Mouse (Mus musculus): ENCODE data around the gene Dmrtc2.
"Not testable (repeated sequence)": the region's sequence is repeated elsewhere in the genome, so short reads cannot be mapped to it uniquely, and the experiment has no call there.

Dmrtc2 gene

DNA sequence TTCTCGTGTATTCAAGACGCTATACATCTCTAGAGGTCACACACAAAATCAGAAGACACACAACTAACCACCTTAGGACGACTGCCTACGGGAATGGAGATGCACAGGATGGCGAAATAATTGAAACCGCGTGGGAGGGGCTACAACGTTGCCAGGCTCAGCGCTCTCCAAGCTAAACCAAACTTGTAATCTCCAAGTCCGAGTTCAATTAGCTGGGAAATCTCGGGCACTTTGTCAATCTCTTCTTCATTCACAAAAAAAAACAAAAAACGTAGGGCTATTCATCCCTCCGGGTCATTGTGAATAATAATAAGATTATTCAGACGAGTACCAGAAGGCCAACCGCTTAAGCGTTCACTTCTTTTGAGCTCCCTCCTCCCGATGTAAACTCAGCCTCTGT, 777 bp upstream of the Dmrtc2 start:
- in situ Hi-C loops (cut with MboI): no loop called here

DNA sequence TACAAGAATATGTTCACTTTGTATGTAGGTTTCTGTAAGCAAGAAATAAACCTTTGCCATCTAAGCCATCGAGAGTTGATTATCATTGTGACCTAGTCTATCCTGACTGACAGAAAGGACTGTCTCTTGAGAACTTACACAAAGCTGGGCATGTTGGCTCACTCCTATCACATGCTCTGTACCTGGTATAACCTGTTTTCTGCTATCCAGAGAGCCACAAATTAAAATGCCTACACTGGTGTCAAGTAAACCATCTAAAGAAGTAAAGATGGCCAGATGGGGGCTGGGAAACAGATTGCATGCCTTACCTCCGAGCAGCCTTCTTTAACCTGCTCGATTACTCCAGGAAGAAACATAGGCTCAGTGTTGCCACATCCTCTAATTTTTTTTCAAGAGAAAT, 7.7 kb downstream of the Dmrtc2 start:
- in situ Hi-C loops (cut with MboI): no loop called here

DNA sequence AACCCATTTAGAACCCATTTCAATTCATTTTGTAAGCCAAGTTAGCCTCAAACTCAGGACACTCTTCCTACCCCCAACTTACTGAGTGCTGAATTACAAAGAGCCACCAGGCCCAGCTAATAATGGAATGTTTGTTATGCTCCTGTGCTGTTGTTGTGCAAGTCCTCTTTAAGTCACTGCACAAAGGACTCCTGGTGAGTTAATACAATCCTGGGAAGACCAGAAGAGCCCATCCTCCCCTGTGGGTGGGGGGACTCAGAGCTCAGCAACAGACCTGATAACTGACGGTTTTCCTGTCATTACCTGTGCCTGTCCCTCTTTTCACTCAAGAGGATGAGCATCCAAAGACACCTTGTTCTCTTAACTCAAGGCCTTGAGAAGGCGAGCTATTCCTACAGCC, 9.8 kb downstream of the Dmrtc2 start:
- in situ Hi-C loops (cut with MboI): no loop called here

DNA sequence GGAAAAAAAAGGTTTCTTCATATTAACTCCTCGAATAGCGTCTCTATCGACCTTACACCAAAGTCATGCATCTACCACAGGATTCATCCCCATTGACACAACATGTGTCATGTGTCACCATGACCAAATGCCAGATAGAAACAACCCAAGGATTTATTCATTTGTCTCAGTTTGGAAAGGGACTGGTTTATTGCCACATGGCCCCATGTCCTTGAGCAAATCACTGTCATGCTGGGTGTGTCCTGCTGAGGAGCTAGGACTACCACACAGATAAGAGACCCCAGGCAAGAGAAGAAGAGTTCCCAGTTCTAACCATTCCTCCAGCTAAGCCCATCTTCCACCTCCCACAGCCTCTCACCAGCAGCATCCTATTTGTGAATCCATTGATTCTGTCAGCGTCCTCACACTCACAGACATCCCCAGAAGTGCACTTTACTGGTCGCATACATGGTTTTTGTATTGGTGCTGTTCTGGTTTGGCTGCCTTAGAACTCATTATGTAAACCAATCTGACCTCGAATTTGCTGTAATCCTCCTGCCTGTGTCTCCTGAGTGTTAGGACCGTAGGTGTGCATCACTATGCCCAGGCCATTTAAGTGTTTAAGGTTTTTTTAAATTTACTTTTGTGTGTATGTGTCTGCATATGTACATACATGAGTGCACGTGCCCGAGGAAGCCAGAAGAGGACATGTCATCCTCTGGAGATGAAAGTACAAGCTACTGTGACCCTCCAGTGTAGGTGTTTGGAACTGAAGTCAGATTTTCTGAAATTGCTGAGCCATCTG, 12.8 kb downstream of the Dmrtc2 start:
- in situ Hi-C loops (cut with MboI): no loop called here

DNA sequence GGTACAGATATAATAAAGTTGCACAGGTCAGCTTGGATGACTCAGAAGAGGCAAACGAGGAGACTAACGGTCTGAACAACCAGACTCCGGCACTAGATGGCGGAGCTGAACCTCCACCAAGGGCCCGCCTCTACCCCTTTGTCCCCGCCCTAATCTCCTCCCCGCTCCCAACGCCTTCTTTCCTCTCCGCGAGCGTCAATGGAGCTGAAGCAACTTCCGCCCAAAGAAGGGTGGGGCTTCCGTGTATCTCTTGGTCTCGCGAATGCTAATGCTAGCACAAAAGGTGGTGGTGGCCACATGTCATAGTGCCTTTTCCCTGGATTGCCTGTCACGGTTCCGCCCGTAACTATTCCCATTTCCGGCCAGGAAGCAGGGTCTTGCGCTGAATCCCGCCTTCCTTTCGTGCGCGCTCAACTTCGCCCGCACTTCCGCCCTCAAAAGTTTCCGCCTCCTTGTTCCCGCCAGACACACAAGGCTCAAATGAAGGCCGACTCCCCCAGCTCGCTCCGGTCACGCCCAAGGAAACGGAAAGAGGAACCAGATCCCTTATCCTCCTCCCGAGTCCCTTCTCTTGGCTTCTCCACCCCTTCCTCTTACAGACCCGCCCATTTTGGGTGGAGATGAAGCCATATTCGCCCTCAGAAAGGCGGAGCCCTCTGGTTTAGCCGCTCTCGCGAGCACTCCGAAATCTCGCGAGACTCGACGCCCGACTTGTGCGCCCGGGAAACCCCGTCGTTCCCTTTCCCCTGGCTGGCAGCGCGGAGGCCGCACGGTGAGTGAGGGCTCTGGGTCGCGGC, 14.2 kb downstream of the Dmrtc2 start, which contains the start of gene Rps19:
TSS of gene Rps19 (plus strand) at position 476 of the 797 bp plus-strand sequence.
- in situ Hi-C loops (cut with MboI): no loop called here

DNA sequence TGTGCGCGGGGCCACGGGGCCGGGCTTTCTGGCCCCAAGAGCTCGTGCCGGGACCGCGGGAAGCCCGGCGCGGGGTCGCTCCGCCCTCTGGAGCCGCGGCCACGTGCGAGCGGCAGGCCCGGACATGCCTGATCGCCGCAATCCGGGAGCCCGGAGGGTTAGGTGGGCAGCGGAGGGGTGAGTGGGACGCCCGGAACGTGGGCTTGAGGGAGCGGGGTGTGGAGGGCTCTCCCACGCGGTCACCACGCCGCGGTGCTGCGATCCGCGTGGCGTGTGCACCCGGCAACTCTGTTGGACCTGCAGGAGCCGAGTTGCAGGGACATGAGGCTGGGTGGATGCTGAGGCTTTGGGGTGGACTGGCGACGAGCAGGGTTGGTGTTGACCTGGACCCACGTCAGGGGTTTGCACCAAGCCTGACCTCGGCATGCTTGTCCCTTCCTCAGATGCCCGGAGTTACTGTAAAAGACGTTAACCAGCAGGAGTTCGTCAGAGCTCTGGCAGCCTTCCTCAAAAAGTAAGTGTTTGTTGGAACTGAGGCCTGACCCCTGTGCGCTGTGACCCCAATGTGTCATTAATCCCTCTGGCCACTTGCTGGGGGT, 14.9 kb downstream of the Dmrtc2 start:
- in situ Hi-C loops (cut with MboI): no loop called here

DNA sequence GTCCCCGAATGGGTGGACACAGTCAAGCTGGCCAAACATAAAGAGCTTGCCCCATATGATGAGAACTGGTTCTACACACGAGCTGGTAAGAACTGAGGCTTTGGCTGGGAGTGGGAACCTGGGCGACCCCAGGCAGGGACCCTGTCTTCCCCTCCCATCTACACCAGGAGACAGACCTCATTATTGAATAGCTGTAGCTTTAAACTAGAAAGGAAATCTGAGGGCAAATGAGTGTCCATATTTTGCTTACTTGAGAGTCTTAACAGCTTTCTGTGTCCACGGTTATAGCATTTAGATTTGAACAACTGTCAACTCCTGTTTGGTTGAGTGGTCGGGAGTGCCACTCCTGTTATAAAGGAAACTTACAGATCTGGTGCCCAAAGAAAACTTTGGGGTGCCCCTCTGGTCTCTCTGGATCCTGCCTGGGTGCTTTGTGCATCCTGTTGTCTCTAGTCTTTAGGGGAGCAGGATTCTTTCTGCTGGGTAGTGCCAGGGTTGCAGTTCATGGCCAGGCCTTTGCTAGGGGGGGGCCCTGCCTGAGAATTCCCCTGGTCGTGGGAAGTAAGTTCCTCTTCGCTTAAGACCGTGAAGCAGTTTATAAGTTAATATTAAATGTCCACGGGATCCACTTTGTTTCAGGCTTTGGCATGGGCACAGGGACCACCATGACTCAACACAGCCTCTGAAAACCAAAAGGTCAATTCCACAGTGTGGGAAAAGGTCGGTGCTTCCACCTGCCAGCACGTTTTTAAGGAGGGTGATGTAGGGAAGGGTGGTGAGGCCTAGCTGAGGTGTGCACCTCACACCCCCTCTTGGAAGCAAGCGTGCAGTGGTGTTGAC, 15.8 kb downstream of the Dmrtc2 start:
- in situ Hi-C loops (cut with MboI): no loop called here

DNA sequence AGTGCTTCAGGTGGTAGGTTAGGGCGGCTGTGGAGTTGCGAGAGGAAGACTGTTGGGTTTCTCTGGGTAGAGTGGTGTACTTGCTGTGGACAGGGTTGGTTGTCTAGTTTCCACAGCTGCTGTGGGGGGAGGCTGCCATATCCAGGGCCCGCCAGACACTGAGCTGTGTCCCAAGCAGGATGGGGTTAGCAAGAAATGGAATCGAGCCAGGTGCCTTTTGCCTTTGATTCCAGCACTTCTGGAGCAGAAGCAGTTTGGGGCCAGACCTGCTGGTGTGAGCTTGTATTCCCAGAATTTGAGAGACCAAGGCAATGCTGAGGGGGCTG, 16.4 kb downstream of the Dmrtc2 start:
- in situ Hi-C loops (cut with MboI): no loop called here

DNA sequence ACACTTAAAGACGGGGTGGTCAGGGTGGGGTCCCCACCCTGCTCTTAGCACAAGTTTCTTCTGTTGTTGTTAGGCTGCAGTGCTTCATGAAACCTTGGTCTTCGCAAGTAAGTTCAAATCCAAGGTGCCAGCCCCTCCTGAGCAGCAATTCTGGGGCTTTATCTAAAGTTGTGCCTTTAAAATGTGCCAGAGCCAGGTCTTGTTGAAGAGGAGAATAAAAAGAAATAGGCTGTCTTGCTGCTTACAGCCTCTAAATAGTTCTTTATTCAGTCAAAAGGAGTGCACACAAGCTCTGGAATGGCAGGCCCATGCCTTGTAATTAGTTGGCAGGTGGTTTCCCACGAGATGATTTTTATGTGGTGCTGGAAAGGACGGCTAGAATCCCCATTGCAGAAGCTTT, 17.2 kb downstream of the Dmrtc2 start:
- in situ Hi-C loops (cut with MboI): no loop called here

DNA sequence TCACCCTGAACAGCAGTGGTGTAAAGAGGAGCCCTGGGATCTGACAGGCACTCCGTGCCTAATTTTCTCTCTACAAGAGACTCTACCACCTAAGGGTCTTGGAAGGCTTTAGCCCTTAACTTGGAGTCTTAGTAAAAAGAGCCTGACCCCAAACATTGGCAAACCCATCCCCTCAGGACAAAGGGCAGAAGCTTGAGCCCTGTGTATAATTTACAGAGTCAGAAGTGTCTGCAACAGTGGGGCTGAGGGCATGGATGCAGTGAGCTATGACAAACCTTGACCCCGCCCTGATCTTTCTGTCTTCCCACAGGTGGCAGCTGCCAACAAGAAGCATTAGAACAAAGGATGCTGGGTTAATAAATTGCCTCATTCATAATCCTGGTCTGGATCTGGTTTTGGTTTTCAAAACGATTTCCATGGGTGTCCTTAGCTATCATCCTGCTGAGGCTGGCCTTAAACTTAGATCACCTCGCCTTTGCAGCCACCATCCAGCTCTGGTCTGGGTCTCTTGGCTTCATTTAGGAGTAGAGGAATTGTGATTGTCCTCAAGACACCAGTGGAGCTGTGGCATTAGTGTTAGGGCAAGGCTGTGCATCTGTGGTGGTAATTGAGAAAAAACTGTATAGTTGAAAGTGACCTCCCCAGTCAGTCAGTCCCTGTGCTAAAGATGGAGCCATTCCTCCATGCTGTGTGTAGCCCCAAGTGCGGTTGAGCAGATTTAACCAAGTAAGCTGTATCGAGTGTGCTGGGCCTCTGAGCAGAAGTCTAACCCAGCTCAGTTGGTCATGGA, 19.8 kb downstream of the Dmrtc2 start:
- in situ Hi-C loops (cut with MboI): no loop called here

DNA sequence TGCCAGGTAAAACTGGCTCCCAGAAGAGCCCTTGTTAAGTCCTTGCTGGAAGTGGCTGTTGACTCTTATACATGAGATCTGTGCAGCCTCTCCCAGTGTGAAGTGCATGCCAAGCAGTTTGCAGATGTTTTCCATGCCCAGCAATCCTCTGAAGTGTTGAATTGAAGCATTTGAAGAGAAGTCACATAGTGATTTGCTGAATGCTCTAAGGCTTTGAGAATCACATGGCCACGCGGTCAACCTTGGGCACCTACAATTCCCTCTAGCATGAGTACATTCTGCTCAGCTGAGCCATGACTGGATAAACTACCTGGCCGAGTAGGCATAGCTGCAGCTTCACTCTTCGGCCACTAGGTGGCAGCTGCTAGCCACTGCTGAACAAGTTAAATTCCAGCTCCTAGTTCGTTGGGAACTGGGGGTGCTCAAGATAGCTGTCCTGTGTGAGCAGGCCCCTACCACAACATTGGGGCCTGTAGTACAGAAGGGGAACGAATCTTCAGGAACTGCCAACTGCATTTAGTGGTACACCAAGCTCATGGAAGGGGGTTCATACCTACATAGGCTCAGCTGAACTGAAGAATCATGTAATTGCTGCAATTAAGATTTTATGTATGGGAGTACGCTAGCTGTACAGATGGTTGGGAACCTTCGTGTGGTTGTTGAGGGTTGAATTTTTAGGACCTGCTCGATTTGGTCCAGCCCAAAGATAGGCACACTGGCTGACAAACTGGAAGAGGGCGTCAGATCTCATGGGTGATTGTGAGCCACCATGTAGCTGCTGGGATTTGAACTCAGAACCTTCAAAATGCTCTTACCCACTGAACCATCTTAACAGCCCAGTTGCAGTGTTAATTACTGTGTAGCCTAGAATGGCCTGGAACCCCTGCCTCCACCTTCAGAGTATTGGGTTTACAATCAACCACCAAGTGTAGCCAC, 20.7 kb downstream of the Dmrtc2 start:
- in situ Hi-C loops (cut with MboI): no loop called here

DNA sequence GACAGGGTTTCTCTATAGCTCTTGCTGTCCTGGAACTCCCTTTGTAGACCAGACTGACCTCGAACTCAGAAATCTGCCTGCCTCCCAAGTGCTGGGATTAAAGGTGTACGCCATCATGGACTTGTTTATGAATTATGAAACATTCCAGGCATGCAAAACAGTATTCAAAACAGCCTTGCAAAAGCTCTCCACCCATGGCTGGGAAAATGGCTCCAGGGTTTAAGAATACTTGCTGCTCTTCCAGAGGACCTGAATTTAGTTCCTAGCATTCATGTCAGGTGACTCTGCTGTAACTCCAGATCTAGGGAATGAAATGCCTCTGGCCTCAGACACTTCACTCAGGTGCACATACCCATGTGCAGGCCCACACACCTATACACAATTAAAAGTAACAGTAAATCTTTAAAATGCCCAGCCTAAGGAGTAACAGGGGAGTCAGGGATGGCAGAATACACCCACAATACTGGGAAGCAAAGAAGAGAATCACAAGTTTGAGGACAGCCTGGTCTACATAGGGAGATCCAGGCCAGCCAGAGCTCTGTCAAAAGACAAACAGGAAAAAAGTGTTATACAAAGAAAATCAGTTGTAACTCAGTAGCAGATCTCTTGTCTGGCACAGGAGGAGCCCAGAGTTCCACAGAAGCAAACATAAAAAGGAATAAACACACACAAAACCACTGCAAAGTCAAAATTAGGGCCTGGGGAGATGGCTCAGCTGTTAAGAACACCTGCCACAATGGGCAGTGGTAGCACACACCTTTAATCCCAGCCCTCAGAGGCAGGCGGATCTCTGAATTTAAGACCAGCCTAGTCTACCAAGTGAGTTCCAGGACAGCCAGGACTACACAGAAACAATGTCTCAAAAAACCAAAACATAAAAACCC, 21.6 kb downstream of the Dmrtc2 start:
- in situ Hi-C loops (cut with MboI): no loop called here

DNA sequence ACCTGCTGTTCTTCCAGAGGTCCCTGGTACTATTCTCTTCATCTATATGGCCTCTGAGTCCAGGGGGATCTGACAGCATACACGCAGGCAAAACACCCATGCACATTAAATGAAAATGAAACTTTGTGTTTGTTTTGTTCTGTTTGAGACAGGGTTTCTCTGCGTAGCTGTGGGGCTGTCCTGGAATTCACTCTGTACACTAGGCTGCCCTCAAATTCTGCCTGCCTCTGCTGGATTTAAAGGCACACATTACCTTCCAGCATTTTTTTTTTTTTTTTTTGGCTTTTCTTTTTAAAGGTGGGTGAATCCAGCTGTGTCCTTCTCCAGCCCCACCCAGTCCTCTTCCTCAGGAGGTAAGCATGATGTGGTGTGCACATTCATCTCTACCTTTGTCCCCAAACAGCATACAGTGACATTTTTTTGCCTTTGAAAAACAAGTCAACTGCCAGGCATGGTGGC, 22.3 kb downstream of the Dmrtc2 start:
- in situ Hi-C loops (cut with MboI): no loop called here

DNA sequence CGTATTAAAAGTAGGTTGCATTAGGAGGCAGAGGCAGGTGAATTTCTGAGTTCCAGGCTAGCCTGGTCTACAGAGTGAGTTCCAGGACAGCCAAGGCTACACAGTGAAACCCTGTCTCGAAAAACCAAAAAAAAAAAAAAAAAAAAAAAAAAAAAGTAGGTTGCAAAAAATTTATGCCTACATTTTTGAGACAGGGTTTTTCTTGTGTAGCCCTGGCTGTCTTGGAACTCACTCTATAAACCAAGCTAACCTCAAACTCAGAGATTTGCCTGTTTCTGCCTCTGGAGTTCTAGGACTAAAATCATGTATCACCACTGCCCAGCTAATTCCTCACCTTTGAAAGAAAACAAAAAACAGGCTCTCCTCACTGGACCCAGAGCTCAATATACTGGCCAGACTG, 25.9 kb downstream of the Dmrtc2 start:
- in situ Hi-C loops (cut with MboI): not testable (repeated sequence)

DNA sequence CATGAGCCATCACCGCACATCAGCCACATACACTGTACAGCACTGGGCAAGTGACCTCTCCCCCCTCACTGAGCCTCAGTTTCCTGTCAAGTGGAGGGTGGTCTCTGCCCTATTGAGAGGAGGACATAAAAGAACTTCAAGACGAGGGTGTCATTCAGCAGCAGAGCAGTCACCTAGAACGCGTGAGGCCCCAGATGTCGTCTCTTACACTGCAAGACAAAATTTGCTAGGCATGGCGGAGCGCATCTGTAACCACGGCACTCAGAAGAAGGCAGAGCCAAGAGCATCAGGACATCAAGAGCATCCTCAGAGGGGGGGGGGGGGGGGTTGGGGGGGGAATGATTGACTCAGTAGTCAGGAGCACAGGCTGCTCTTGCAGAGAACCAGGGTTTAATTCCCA, 26.4 kb downstream of the Dmrtc2 start:
- in situ Hi-C loops (cut with MboI): no loop called here

DNA sequence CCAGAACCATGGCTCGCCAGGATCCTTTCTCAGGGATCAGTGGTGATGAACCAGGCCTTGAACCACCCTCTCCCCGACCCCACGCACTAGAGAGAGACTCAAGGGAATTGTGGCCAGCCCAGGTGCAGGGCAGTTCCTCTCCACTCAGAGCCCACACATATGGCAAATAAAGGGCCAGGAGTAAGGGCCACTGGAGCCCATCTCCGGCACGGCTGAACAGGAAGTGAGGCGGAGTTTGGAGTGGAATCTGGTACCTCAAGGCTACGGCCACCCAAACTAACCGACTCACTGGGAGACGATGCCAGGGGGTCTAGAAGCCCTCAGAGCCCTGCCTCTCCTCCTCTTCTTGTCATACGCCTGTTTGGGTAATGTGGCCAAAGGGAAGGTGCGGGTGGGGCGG, 27.4 kb downstream of the Dmrtc2 start, which contains the start of gene Cd79a:
TSS of gene Cd79a (plus strand) at position 158 of the 400 bp plus-strand sequence.
- in situ Hi-C loops (cut with MboI): no loop called here

DNA sequence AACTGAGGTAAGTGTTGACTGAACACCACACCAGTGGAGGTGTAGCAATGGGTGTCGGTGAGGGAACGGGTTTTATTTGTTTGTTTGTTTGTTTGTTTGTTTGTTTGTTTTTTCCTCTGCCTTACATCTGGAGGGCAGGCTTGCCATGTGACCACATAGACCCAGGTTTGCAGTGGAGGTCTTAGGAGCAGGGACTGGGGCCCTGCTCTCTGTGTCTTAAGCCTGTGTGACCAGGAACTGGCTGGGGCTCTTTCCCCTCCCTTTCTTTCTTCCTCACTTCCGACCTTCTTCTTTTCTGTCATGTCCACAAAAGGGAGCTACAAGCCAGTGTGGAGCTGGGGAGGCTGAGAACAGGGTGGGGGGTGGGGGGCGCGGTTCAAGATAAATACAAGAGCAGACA, 28.1 kb downstream of the Dmrtc2 start:
- in situ Hi-C loops (cut with MboI): no loop called here

DNA sequence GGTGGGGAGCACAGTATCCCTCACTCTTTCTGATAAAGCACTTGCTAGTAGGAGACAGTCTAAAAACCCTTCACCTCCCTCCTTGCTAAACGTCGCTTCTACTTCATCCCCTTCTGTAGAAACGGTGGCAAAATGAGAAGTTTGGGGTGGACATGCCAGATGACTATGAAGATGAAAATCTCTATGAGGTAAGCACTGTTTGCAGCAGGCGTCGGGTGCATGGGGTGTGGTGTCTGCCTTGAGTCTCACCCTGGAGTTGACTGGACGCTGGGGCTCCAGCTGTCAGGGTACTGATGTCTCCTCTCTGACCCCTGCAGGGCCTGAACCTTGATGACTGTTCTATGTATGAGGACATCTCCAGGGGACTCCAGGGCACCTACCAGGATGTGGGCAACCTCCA, 31.3 kb downstream of the Dmrtc2 start:
- in situ Hi-C loops (cut with MboI): loop anchor here (5.0 kb wide), 1 partner anchor 66 kb away; no protein-coding TSS in a partner anchor

DNA sequence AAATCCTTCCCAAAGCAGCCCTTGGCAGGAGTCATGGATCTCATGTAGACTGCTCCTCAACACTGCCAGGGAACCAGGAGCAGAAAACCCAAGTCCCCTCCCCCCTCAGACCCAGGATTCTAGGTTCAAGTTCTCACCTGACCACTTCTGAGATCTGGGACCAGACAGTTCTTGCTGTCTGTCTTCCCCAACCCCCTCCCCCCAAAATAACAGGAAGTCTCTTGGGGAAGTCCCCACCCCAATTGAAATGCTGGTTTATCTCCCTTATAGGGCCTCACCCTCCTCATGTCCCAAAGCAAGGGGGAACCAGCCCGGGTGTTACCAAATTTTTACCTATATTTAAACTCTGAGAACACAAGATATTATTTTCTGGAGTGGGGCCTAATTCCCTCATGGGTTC, 32.0 kb downstream of the Dmrtc2 start:
- in situ Hi-C loops (cut with MboI): loop anchor here (5.0 kb wide), 1 partner anchor 65 kb away; no protein-coding TSS in a partner anchor
